Mouse (Mus musculus) c-Kit-negative CD71-positive TER-119-positive erythroid progenitor cells, embryonic 14.5 days (primary cell): ENCODE data around the gene 2610301B20Rik.
A peak's percentile ranks its signal among the peaks of the same experiment; 100 is the strongest.
"Not testable (repeated sequence)": the region's sequence is repeated elsewhere in the genome, so short reads cannot be mapped to it uniquely, and the experiment has no call there.

Experiments used
- DNase-seq: peaks from one replicate; pipeline ENCODE4 v3.0.0-alpha.2; 2013; ENCODE audit warnings: low read depth, low spot score

2610301B20Rik gene

DNA sequence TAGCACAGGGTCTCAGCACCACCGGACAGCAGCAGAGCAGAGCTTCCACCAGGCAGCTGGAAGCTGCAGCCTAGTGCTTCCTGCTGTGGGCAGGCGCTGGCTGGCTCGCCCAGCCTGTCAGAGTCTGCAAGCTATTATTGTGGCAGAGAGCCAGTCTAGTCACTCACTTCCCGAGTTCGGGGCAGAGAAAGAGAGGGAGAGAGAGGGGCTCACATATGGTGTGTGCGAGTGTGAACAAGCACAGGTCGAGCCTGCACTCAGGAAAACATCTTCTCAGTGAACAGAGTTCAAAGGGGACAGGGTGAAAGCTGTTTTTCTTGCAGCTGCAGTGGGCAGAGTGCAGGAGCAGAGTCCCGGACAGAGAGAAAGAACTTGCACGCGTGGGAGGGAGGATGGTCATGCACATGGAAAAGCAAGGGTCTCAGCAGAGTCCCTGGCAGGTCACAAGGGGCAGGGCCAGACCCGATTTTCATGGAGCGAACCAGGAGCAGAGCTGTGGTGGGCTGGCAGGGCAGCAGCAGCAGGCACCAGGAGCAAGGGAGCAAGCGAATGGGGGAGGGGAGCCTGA is 31.0 kb downstream of the 2610301B20Rik start:
- no peak for DNase-seq

DNA sequence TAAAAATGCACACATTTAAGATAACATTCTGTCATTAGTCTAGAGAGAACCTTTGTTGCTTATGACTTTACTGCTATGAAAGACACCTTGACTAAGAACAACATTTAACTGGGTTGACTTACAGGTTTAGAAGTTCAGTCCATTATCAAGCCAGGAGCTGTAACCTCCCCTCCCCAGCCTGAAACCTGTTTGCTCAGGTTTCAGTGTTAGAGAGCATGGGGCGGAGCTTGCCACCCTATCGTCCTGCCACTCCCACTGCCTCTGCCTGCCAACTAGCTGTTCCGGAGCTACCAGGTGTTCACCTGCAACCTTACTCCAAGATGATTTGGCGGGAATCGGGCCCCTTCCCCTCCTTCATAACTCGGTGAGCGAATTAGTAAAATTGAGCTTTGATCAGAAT is 37.1 kb downstream of the 2610301B20Rik start:
- not testable (repeated sequence) for DNase-seq

DNA sequence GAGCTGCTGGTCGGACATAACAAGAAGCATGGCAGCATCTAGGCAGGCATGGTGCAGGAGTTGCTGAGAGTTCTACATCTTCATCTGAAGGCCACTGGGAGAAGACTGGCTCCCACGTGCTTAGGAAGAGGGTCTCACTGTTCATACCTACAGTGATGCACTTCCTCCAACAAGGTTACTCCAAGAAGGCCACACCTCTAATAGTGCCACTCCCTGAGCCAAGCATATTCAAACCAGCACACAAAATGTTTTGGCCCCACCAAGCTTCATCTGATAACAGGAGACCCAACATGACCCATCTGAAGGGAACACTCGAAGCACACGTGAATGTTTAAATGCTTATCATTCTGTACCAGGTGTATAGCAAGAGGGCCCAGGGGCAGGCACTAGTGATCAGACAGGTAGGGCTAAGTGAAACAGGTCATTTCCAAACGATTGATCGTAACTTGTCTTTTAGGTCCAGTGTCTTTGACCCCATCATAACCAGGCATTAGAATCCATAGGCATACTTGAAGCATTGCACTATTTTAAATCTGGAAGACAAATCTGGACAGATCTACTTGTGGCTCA is 37.7 kb downstream of the 2610301B20Rik start:
- DNase-seq: no peak

DNA sequence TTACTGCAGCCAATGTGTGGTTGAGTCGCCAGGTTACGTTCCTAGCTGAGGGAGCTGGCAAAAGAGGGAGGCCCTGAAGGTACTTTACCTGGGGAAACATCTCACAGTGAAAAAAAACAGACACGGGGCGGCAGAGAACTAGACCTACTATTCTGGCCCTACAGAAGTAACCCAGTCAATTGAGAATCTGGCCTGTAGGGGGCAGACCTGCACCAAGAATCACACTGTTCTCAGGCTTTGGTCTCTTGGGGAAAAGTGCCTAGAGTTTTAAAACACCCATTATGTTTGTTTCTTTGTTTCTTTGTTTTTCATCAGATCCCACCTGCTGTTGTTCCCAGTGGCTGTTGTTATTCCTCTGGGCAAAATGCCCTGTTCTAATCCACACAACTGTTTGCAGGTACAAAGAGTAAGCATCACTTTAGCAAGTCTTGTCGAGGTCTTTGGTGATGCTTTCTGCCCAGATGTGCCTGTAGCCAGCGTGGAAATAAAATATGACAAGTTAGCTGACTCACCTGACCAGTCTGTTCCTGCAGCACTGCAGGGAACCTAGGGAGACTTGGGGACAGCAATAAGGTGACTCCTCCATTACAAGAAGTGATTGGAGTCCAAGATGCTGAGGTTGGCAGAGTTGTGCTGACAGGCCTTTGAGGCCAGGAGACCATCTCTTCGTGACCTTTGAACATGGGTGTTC is 38.5 kb downstream of the 2610301B20Rik start:
- peak; percentile 83 for DNase-seq

DNA sequence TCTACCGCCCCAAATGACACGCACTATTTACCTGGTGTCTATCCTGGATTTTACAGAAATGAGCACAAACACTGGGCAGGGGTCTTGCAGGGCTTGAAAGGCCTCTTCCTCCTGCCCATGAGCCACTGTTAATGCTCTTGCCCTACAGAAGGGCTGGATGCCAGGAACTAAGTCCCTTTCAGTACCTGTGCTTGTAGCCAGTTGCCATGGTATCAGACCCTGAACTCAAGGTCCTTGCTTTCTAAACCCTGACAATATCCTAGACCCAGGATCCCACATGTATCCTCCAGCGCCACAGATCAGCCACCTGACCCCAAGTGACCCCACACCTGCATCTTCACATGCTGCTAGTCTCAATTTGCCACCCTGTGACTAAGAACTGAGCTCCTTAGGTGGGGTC is 39.1 kb downstream of the 2610301B20Rik start:
- DNase-seq: no peak

DNA sequence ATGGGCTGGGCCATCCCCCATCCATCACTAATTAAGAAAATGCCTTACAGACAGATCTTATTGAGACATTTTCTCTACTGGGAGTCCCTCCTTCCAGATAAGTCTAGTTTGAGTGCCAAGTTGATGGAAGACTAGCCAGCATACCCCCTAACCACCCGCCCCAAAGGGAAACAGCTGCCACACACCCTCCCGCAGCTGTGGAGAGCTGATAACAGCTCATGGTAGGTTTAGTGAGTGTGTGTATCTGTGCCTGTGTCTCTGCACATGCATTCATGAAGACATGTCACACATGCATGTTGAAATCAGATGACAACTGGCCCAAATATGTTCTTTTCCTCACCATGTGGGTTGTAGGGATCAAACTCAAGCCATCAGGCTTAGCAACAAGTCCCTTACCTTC is 40.5 kb downstream of the 2610301B20Rik start:
- peak; percentile 81 for DNase-seq

DNA sequence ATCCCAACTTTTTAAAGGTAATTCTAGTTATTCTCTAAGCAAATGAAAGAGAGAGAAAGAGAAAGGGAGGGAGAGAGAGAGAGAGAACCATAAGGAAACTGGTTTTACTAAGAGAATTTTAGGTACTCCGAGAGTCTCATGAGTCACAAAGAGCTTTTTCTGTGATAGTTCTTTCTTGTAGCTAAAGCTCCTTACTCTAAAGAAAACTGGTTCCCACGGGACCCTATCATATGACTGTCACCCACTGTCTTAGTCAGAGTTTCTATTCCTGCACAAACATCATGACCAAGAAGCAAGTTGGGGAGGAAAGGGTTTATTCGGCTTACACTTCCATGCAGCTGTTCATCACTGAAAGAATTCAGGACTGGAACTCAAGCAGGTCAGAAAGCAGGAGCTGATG is 41.0 kb downstream of the 2610301B20Rik start:
- no peak for DNase-seq

DNA sequence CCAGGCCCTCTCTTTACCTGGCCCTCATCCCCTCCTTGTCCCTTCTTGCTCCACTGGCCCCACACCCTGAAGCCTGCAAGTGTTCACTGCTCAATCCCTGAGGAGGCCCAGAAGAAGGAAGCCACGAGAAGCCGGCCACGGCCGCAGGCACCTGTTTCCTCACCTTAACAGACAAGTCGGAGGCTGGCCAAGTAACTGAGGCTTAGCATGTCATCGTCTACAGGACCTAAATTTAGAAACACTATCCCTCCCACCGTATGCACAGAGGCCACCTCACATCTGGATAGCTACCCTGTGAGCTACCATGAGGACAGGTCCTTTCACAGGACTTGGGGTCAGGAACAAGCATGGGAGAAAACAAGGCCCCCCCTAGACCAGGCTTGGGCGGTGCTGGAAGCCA is 44.1 kb downstream of the 2610301B20Rik start:
- DNase-seq: no peak

DNA sequence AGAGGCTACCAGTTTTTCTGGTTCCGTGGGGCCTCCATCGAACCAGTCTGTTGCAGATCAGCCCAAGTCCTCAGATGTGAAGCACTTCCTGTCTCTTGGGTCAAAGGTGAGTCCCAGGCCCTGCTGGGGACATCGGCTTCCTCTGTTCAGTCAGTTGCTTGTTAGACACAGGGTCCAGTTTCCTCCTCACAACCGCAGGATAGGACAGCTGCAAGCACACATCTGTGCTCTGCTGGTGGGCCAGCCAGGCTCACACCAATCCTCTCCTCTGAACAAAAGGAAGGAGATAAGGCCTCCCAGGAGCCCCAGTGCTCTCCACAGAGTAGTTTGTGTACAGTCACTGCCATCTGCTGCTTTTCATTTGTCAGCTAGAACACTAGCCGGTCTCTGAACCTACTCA is 44.8 kb downstream of the 2610301B20Rik start:
- no peak for DNase-seq

DNA sequence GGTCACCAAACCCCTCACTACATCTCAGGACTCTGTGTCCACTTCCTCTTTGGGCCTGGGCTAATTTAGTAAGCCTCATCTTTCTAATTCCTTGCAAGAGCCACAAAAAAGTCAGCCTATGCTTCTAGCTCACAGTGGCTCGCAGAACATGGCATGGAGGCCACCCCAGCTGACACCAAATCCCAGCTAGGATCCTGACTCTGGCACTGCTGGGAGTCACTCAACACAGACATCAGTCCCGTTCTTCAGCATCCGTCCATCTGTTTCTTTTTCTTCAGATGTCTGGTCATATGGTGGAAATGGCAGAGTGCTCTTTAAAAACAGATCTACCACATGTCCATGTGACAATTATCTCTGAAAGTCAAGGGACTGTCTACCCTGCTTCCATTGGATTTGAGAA is 45.2 kb downstream of the 2610301B20Rik start:
- no peak for DNase-seq

DNA sequence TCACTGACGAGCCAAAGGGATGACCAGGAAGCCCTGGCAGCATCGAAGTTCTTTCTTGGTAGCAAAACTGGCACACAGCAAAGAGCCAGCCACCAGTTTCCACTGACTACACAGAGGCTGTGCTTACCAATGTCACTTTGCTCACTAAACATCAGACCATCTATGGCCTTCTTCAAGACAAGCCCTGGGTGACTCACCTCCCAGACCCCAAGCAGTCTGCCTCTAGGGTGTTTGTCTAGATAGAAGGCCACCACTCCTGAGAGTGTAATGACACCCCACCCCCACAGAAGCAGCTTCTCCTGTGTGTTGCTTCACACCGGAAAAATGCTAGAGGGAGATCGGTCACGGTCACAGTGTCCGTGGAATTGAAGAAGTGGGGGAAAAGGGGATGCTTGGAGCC is 45.7 kb downstream of the 2610301B20Rik start:
- DNase-seq: no peak

DNA sequence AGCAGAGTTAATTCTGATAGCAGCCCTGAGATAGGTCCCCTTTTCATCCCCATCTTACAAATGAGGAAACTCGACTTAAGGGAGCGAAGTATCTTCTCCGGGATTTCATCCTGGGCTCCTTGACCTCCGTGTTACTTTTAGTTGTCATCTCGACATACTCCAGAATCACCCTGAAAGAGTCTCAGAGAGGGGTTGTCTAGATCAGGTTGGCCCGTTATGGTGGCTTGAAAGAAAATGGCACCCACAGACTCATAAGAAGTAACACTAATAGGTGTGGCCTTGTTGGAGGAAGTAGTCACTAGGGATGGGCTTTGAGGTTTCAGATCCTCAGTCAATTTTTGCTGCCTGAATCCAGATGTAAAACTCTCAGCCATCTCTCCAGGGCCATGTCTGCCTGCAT is 46.3 kb downstream of the 2610301B20Rik start:
- DNase-seq: no peak

DNA sequence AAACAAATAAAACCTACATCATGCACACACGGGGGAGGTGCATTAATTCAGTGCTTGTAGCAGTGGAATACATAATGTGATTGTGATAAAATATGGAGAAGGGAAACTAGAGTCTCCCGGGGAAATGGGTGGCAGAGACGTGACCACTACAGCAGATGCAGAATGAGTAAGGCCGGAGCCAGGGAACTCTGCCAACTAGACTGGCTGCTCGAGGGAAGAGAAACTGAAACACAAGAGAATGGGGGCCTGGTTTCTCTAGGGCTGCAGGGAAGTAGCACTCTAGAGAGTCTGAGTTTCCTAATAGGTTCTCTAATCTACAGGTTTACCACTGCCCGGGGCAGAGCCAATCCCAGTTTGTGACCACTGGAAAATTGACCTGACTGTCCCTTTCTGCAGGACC is 48.9 kb downstream of the 2610301B20Rik start:
- DNase-seq: no peak

DNA sequence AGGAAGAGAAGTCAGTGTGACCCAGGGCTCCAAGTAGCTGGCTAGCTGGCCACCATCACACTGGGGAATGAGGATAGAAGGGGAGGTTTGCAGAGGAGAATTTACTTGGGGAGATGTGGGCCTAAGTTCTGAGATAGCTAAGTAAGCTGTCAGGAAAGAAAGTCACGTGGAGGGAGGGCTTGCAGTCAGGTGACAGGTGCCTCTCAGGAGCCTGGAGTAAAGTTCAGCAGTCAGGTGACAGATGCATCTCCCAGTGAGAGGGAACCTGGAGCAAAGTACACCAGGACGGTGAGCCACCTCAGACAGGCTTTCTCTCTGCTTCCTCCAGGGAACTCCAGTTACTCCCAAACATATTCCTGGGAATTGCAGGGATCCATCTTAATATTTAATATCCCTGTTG is 49.8 kb downstream of the 2610301B20Rik start:
- DNase-seq: no peak

DNA sequence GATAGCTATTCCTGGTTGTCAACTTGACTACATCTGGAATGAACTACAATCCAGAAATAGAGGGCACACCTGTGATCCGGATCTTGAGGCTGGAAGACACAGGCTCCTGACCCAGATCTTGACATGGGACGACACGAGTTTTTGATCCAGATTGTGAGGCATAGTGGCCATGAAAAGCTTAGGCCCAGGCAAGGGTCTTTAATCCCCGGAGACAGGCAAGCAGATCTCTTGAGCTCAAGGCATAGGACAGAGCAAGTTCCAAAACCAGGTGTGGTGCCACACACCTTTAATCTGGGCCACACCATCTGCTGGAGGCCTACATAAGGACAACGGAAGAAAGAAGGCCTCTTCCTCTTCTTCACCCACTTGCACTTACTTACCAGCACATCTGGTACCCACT is 50.2 kb downstream of the 2610301B20Rik start:
- no peak for DNase-seq

DNA sequence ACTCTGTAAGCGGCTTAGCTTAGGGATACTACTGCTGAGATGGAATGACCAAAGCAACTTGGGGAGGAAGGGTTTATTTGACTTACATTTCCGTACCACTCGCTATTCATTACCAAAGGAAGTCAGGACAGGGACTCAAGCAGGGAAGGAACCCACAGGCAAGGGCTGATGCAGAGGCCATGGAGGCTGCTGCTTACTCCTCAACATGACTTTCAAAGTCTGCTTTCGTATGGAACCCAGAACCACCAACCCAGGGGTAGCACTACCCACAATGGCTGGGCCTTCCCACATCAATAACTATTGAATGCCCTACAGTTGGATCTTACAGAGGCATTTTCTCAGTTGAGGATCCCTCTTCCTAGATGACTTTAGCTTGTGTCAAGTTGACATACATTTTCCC is 52.1 kb downstream of the 2610301B20Rik start:
- DNase-seq: no peak

DNA sequence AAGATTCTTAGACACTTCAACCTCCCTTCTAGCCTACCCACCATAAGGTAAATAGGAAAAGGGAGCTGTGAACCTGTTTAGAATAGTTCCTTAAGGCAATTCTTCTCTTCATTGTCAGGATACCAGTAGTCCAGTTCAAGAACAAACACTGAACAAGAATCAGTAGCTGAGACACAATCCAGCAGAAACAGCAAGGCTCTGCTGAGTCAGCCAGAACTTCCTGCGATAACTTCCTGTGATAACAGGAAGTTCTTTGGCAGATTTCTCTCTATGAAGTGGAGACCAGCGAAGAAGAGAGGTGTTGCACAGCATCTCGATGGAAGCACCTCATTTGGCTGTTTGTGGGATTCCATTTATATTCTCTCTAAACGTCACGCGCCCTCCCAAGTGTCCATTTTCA is 53.9 kb downstream of the 2610301B20Rik start:
- no peak for DNase-seq

DNA sequence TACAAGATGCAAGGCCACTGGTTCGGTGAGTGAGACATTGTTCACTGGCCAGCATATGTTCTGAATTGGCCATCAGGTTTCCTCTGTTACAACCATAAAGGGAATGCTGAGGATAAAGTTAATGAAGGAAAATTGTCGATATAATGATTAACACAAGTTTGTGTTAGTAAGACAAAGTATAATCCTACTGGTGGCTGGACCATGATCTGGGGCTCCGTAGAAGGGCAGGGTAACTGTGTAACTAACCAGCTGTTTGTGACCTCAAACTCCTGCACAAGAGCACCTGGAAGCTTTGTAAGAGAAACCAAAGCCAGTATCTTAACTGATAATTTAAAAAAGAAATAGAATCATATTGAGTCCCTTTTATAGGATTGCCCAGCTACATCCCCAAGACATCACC is 55.4 kb downstream of the 2610301B20Rik start:
- no peak for DNase-seq

DNA sequence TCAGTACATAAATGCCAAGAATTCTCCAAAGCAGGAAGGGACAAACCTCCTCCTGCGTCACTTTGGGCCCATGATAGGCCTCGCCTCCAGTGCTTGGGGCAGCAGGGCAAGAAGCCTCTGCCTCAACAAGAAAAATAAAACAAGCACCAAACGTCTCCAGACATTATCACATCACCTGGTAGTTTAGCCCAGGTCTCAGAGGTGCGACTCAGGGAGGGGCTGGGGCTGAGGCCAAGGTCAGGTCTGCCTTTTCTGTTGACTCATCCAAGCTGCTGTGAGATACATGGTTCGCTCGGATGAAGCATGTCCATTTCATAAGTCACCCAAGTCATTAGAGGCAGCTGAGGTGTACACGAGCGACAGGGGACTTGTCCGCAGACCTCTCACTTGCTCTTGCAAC is 56.7 kb downstream of the 2610301B20Rik start:
- DNase-seq: no peak

DNA sequence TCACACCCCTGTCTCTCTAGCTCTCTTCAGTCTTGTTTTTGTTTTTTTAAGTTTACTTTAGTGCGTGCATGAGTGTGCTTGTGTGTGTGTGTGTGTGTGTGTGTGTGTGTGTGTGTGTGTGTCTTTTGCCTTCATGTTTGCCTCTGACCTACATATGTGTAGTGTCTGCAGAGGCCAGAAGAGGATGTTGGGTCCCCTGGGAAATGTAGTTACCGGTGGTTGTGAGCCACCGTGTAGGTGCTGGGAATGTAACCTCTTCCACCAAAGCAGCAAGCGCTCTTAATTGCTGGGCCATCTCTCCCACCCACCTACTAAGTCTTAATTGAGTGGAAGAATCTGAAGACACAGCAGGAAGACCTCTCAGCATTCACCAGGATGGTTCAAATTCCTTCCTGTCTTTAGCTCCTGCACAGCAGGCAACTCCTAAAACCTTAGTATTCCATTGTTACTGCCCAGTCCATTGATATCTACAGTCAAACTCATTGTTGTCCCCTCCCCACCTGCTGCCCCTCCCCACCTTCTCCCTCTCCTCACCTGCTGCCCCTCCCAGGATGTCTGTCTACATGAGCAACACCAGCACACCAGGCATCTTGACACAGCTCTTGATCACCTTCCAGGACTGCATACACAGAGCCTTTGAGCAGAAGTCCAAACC is 57.9 kb downstream of the 2610301B20Rik start:
- no peak for DNase-seq

DNA sequence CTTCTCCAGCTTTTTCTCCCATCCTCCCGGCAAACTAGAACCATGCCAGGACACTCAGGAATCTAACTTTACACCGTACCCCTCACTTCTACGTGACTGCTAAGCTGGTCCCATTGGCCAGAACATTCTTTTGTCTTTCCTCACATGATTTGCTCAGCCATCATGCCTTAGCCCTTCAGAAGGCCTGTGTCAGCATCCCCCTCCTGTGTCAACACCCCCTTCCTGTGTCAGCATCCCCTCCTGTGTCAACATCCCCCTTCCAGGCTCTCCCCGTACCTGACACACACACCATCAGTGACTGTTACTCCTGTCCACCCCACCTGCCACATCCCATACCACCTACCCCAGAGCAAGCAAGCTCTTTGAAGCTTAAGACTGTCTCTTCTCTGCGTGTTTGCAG is 58.5 kb downstream of the 2610301B20Rik start:
- no peak for DNase-seq

DNA sequence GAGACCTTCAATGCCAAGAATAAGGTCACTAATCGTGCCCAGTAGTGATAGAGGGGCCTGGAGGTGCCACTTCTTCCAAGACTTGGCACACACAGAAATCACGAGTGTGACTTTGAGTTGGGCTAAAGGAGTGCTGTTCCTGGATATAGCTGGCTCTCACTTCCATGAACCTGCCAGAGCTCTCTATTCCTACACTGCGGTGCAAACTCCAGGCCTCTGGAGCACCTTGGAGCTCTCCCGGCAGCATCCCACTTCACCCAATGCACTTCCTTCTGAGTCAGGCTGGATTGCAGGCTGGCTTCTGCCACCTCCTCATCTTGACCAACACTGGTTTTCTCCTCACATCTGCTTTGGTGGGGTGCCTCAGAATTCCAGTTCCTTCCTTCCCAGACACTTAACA is 62.5 kb downstream of the 2610301B20Rik start:
- DNase-seq: no peak
